Mouse (Mus musculus): ENCODE measurements around the gene Dmrtc1c1. TPM values are rescaled to one million over a fixed set of nuclear protein-coding genes. Genes with fewer than 3 reads are reported as not detected.
"Not testable (repeated sequence)": the region's sequence is repeated elsewhere in the genome, so short reads cannot be mapped to it uniquely, and the experiment has no call there.

Dmrtc1c1 gene
- not detected in 2 replicates for polyA plus RNA-seq (2012)

DNA sequence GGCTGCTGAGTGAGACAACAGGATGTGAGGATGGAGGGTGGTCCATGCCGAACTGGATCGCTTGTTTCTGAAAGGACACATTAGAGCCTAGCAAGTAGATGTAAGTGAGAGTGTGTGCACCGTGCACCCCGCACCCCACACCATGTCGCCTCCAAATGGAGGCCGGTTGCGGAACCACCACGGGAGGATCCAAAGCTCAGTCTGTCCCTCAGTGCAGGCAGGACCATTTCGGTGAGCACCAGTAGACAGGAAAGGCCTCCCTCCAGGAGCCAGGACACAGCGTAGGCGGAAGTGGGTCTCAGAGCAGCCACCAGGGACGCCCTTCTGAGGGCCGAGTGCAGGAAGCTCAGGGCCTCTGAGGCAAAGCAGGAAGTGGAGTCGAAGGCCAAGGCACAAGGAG lies at the start of gene Dmrtc1c1:
Gene Dmrtc1c1 (plus strand): TSS at position 301 of the 400 bp plus-strand sequence.
- H3K36me3 ChIP-seq (ENCODE audit: control insufficient read depth); H3K9me3 ChIP-seq (ENCODE audit: control insufficient read depth, low read length); H3K27me3 ChIP-seq (ENCODE audit: control insufficient read depth); H3K4me3 ChIP-seq (replicated peaks); H3K4me1 ChIP-seq (ENCODE audit: control insufficient read depth): not testable (repeated sequence)

DNA sequence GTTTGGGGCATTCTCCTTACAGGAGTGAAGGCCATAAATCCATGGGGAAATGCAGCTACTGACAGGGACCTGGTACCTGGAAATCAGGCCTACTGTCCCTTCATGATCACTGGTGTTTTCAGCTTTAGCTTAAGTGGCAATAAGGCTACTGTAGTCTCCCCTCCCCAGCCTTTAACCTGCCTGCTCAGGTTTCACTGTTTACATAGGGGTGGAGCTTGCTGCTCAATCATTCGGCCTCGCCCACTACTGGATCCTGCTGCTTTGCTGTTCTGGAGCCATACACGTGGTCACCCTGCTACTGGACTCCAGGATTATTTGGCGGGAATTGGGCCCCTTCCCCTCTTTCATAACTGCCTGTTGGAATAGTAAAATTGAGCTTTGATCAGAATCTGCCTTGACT lies 36.9 kb upstream of the Dmrtc1c1 start:
- Histone ChIP-seq H3K4me1 (ENCODE audit: control insufficient read depth) (no peaks in the 10 kb centered on the region), H3K4me3 (replicated peaks) (no peak overlapping the region), H3K27me3 (ENCODE audit: control insufficient read depth) (no peaks in the 10 kb centered on the region), H3K36me3 (ENCODE audit: control insufficient read depth) (no peaks in the 10 kb centered on the region), H3K9me3 (ENCODE audit: control insufficient read depth, low read length) (peaks cover 4% of the 10 kb centered on the region; the same call in 1 of the 2 replicates)
- TF ChIP-seq TAL1 (IDR thresholded peaks at IDR 0.05; ENCODE audit: low read length): no peak
- TF ChIP-seq GATA1 (IDR thresholded peaks at IDR 0.05; ENCODE audit: low read length): no peak

DNA sequence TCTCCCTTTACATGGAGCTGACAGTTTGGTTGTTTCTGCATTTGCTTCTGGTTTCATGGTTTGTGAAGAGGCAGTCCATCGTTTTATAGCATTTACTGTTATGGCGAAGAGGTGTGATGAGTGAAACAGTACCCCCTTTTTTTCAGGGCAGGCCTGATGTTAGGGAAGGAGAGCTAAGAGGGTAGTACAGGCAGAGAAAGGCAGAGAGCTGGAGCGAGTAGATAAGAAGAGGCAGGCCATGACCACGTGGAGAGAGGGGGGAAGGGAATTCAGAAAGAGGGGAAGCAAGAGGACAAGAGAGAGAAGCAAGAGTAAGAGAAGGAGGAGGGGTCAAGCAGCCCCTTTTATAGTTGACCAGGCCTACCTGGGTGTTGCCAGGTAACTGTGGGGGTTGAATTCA lies 9.5 kb downstream of the Dmrtc1c1 start:
- H3K4me3 ChIP-seq (replicated peaks): no peak overlapping the region
- TF ChIP-seq TAL1 (IDR thresholded peaks at IDR 0.05; ENCODE audit: low read length): no peak
- TF ChIP-seq GATA1 (IDR thresholded peaks at IDR 0.05; ENCODE audit: low read length): no peak
- no peaks in the 10 kb centered on the region for H3K27me3 ChIP-seq (ENCODE audit: control insufficient read depth)
- H3K9me3 ChIP-seq (ENCODE audit: control insufficient read depth, low read length): no peaks in the 10 kb centered on the region
- H3K4me1 ChIP-seq (ENCODE audit: control insufficient read depth): no peaks in the 10 kb centered on the region
- no peaks in the 10 kb centered on the region for H3K36me3 ChIP-seq (ENCODE audit: control insufficient read depth)

DNA sequence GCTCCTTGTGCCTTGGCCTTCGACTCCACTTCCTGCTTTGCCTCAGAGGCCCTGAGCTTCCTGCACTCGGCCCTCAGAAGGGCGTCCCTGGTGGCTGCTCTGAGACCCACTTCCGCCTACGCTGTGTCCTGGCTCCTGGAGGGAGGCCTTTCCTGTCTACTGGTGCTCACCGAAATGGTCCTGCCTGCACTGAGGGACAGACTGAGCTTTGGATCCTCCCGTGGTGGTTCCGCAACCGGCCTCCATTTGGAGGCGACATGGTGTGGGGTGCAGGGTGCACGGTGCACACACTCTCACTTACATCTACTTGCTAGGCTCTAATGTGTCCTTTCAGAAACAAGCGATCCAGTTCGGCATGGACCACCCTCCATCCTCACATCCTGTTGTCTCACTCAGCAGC lies 51.8 kb downstream of the Dmrtc1c1 start, which contains the start of gene Dmrtc1c2:
Gene Dmrtc1c2 (minus strand): TSS at position 101 of the 400 bp plus-strand sequence.
- not testable (repeated sequence) for H3K4me3 ChIP-seq (replicated peaks); H3K9me3 ChIP-seq (ENCODE audit: control insufficient read depth, low read length); H3K4me1 ChIP-seq (ENCODE audit: control insufficient read depth); H3K27me3 ChIP-seq (ENCODE audit: control insufficient read depth); H3K36me3 ChIP-seq (ENCODE audit: control insufficient read depth)

Other genes with a start within 250 kb of the Dmrtc1c1 start
- gene Phka1, start 158.7 kb upstream of the Dmrtc1c1 start, polyA plus RNA-seq (2012): not detected in 2 replicates
- not detected in 2 replicates for gene Gm3880, start 116.0 kb upstream of the Dmrtc1c1 start, polyA plus RNA-seq (2012)
- not detected in 2 replicates for gene Gm9112, start 95.3 kb upstream of the Dmrtc1c1 start, polyA plus RNA-seq (2012)
- not detected in 2 replicates for gene Dmrtc1b, start 95.1 kb upstream of the Dmrtc1c1 start, polyA plus RNA-seq (2012)
- gene Dmrtc1c2, start 51.7 kb downstream of the Dmrtc1c1 start, polyA plus RNA-seq (2012): not detected in 2 replicates
- gene 1700031F05Rik, start 65.0 kb downstream of the Dmrtc1c1 start, polyA plus RNA-seq (2012): not detected in 2 replicates
- gene Dmrtc1a, start 105.7 kb downstream of the Dmrtc1c1 start, polyA plus RNA-seq (2012): not detected in 2 replicates
- gene 1700011M02Rik, start 105.9 kb downstream of the Dmrtc1c1 start, polyA plus RNA-seq (2012): not detected in 2 replicates
- not detected in 2 replicates for gene 1700018G05Rik, start 125.4 kb downstream of the Dmrtc1c1 start, polyA plus RNA-seq (2012)

Measured in erythroblast, embryonic 14.5 days (primary cell).